8 mouse cellular contexts compared by ENCODE assay signal in the genomic region with DNA sequence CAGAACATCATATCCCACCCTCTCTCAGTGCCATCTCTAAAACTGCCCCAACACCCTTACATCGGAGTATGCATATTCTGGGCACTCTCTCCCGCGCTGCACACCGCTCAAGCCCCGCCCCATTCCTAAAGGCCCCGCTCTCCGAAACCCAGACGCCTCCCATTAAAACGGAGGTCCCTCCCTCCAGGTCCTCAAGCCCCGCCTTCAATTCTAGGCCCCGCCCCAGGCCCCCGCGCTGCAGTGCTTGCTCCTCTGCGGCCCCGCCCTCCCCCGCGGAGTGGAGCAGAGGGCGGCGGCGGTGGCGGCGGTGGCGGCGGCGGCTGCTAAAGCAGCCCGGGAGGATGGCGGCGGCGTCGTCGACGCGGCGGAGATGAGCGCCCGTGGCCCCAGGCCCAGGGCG. TPM values are rescaled to one million over a fixed set of nuclear protein-coding genes. Genes with fewer than 3 reads are reported as not detected.
DNase-seq lines count a peak whose midpoint lies in the region; ATAC-seq lines count a peak whose summit lies in the region.

A gene (plus strand): TSS at position 240 of the 400 bp plus-strand sequence.

- whole genome bisulfite sequencing in hindbrain, embryonic 14.5 days = under 1% methylated on average over 34 of the region's 37 CpGs

- peaks cover 18% of the 10 kb centered on the region; the same call in 1 of the 2 replicates for H3K4me1 ChIP-seq in hindbrain, embryonic 14.5 days (replicated peaks; ENCODE audit: control insufficient read depth, insufficient read depth, low read length)

- ATAC-seq in hindbrain, embryonic 14.5 days (ENCODE audit: low FRiP score) = peak; percentile 84

- H3K9me3 ChIP-seq in hindbrain, embryonic 14.5 days (ENCODE audit: control insufficient read depth, low read length) = no peaks in the 10 kb centered on the region

- DNase-seq in WW6 (ENCODE audit: low read depth, low spot score) = peak; percentile 83
- peak; percentile 92 for DNase-seq in cerebellum, adult 9-11 months
- DNase-seq in frontal cortex, postnatal 10 days (ENCODE audit: low spot score in 2 of 2) = peak; percentile 75 to 87
- DNase-seq in hindbrain, embryonic 14.5 days (ENCODE audit: low spot score) = peak; percentile 81
- peak; percentile 71 for DNase-seq in left cerebral cortex, adult 11 months (ENCODE audit: low spot score)
- peak; percentile 77 for DNase-seq in lung, postnatal 36 days
- DNase-seq in right cerebral cortex, postnatal 10 days (ENCODE audit: low spot score in 2 of 2) = peak; percentile 92
- DNase-seq in ovary, postnatal 10 days (ENCODE audit: low spot score) = no peak

- peak within 1 kb of the TSS; percentile 67 for H3K4me3 ChIP-seq in hindbrain, embryonic 14.5 days (replicated peaks; ENCODE audit: low read length)

- peak within 1 kb of the TSS; percentile 87 for H3K9ac ChIP-seq in hindbrain, embryonic 14.5 days

- H3K27me3 ChIP-seq in hindbrain, embryonic 14.5 days (ENCODE audit: control insufficient read depth, insufficient read depth, low read length) = peaks cover 41% of the 10 kb centered on the region

- peak within 1 kb of the TSS; percentile 68 for H3K4me2 ChIP-seq in hindbrain, embryonic 14.5 days (replicated peaks)

- H3K36me3 ChIP-seq in hindbrain, embryonic 14.5 days (replicated peaks; ENCODE audit: control insufficient read depth, insufficient read depth) = peaks cover 12% of the 10 kb centered on the region

- H3K27ac ChIP-seq in hindbrain, embryonic 14.5 days = peak within 1 kb of the TSS; percentile 89

RNA-seq across cellular contexts. Expression of the gene that starts here (rescaled TPM):
- polyA plus RNA-seq in hindbrain, embryonic 14.5 days (2014; fragmentation: Nextera tagmentation; extraction: Ambion mirVana) = 106 and 112 TPM in 2 replicates
